22 mouse cellular contexts compared by ENCODE assay signal in the genomic region with DNA sequence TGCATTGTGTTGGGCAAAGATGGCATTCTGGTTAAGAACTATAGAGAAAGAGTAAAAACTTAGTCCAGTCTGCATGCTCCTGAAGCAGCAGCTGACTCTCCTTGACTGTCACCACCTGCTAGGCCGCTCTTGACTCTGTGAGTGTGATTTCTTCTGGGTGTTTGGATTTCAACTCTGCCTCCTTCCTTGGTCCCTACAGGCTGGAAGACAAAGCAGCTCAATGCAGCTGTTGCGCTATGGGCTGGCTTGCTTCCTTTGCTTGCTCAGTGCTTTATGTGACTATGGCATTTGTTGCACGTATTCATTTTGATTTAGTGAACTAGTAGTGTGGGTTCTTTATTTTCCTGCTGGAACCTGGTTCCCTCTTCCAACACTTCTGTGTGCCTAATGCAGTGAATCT. TPM values are rescaled to one million over a fixed set of nuclear protein-coding genes. Genes with fewer than 3 reads are reported as not detected.
A peak's percentile ranks its signal among the peaks of the same experiment; 100 is the strongest.
DNase-seq lines count a peak whose midpoint lies in the region; ATAC-seq and TF ChIP-seq lines count a peak whose summit lies in the region.
"Had no signal": no experiment of that assay in that cellular context is flagged by ENCODE, and none has a peak within 500 bp of the region (broad histone marks: within the 10 kb centered on the region; RNA-seq: fewer than 3 reads in every experiment).

No protein-coding gene starts in this region.

- no peak for TF ChIP-seq POLR2A in lung, adult 2 months (IDR thresholded peaks at IDR 0.05; ENCODE audit: borderline replicate concordance, extremely low read depth, low read depth, low read length)

- intact Hi-C loops in heart, postnatal 10 days (cut with DNase I), result no loop called here
- intact Hi-C loops in heart, postnatal 36 days (cut with DNase I), result no loop called here

- H3K4me3 ChIP-seq in lung, embryonic 14.5 days (ENCODE audit: low read depth, low read length), result no peak overlapping the region
- H3K4me3 ChIP-seq in lung, adult 2 months (replicated peaks; ENCODE audit: extremely low read depth, low read depth, low read length), result no peak overlapping the region
- H3K4me3 ChIP-seq: embryonic facial prominence, embryonic 13.5 days; forebrain, embryonic 13.5 days; heart, adult 2 months; heart, embryonic 15.5 days; hindbrain, embryonic 15.5 days had no signal

- H3K27me3 ChIP-seq in lung, embryonic 14.5 days (ENCODE audit: insufficient read depth, low read length), result no peaks in the 10 kb centered on the region
- H3K27me3 ChIP-seq: CH12.LX; embryonic facial prominence, embryonic 13.5 days; forebrain, embryonic 13.5 days; heart, embryonic 15.5 days; hindbrain, embryonic 15.5 days had no signal

- peak; percentile 74 for ATAC-seq in lung, embryonic 14.5 days (ENCODE audit: insufficient read depth)
- ATAC-seq in megakaryocyte-erythroid progenitor cell, adult 5-6 weeks (replicated peaks; ENCODE audit: low FRiP score, low TSS enrichment, poor library complexity, severe bottlenecking), result no peak
- ATAC-seq: activated CD4-positive, CD25-positive, alpha-beta regulatory T cell, adult 4 months; forebrain, embryonic 13.5 days; forebrain, postnatal 0 days; Patski had no signal

- no peaks in the 10 kb centered on the region for H3K9me3 ChIP-seq in lung, embryonic 14.5 days (ENCODE audit: low read depth, low read length)
- H3K9me3 ChIP-seq: embryonic facial prominence, embryonic 13.5 days; forebrain, embryonic 13.5 days; heart, embryonic 15.5 days; hindbrain, embryonic 15.5 days had no signal

- peak; percentile 5 to 8 for DNase-seq in heart, postnatal 10 days
- no peak for DNase-seq in heart, postnatal 36 days
- DNase-seq in lung, embryonic 14.5 days, result peak; percentile 46
- no peak for DNase-seq in lung, adult 2 months
- peak; percentile 5 for DNase-seq in lung, postnatal 10 days
- DNase-seq in lung, adult 18-20 months, result no peak
- peak; percentile 11 for DNase-seq in brain, adult 2 months (ENCODE audit: low read depth, low spot score)
- DNase-seq: adrenal gland, postnatal 14 days; cerebellum, adult 18-20 months; cerebellum, postnatal 14 days; forebrain, postnatal 0 days; gastrocnemius, postnatal 14 days; heart, adult 2 months had no signal

- no peak overlapping the region for H3K4me2 ChIP-seq in lung, embryonic 14.5 days
- H3K4me2 ChIP-seq: embryonic facial prominence, embryonic 13.5 days; forebrain, embryonic 13.5 days; heart, embryonic 11.5 days; heart, embryonic 15.5 days; hindbrain, embryonic 15.5 days had no signal

- no peak overlapping the region for H3K9ac ChIP-seq in lung, embryonic 14.5 days
- H3K9ac ChIP-seq: embryonic facial prominence, embryonic 13.5 days; forebrain, embryonic 13.5 days; forebrain, postnatal 0 days; heart, embryonic 15.5 days; hindbrain, embryonic 15.5 days had no signal

- 43% methylated on average over 3 of the region's 3 CpGs for WGBS in lung, embryonic 14.5 days
- WGBS in lung, adult 2 months, result 69% methylated on average over 3 of the region's 3 CpGs

- H3K36me3 ChIP-seq in lung, embryonic 14.5 days (ENCODE audit: insufficient read depth), result no peaks in the 10 kb centered on the region
- H3K36me3 ChIP-seq: embryonic facial prominence, embryonic 13.5 days; heart, embryonic 15.5 days; hindbrain, embryonic 15.5 days had no signal

- no peak overlapping the region for H3K27ac ChIP-seq in lung, embryonic 14.5 days (ENCODE audit: low read depth)
- H3K27ac ChIP-seq: embryonic facial prominence, embryonic 13.5 days; forebrain, embryonic 13.5 days; heart, adult 2 months; heart, embryonic 15.5 days; hindbrain, embryonic 15.5 days had no signal

- no peaks in the 10 kb centered on the region for H3K4me1 ChIP-seq in lung, embryonic 14.5 days (ENCODE audit: insufficient read depth)
- no peaks in the 10 kb centered on the region for H3K4me1 ChIP-seq in lung, adult 2 months (ENCODE audit: control insufficient read depth, insufficient read depth, low read length)
- H3K4me1 ChIP-seq: embryonic facial prominence, embryonic 13.5 days; forebrain, embryonic 13.5 days; heart, embryonic 15.5 days; hindbrain, embryonic 15.5 days had no signal

- TF ChIP-seq CTCF in lung, embryonic 14.5 days (IDR thresholded peaks at IDR 0.05; ENCODE audit: low read depth), result no peak
- no peak for TF ChIP-seq CTCF in lung, adult 2 months (IDR thresholded peaks at IDR 0.05; ENCODE audit: insufficient read depth, low read length)

RNA-seq across cellular contexts. Expression of a gene that starts 43.7 kb away (rescaled TPM):
- 1 to 10 TPM; 7.5 to 8.4 TPM for total RNA-seq in heart, postnatal 10 days (2021)
- total RNA-seq in heart, postnatal 36 days (2021), result 1 to 10 TPM; 5.1 to 5.3 TPM
- 4.9 and 5.7 TPM in 2 replicates for polyA plus RNA-seq in lung, embryonic 14.5 days (2014; fragmentation: Nextera tagmentation; extraction: Ambion mirVana)
- 9.8 and 13.6 TPM in 2 replicates for polyA plus RNA-seq in lung, adult 2 months (2012; rRNA removed)
- 80.7 and 87.3 TPM in 2 replicates for total RNA-seq in megakaryocyte-erythroid progenitor cell, adult 5-6 weeks (2014; fragmentation: Nextera tagmentation)
- 60.1 and 74.3 TPM in 2 replicates for total RNA-seq in megakaryocyte-erythroid progenitor cell, adult 5-6 weeks (2017)

Comparison
In these comparisons a context has a peak if more than half of its experiments do, and no peak if none do; other contexts are left out.
1. DNase-seq: peak in heart, postnatal 10 days (2 of 2), lung, embryonic 14.5 days (single experiment), lung, postnatal 10 days (single experiment) and brain, adult 2 months (single experiment); none in heart, postnatal 36 days (0 of 2), lung, adult 2 months (single experiment) and lung, adult 18-20 months (0 of 2).
2. RNA of a gene that starts 43.7 kb away (total RNA-seq): 60.1 to 87.3 TPM in megakaryocyte-erythroid progenitor cell, adult 5-6 weeks; 7.5 to 8.4 TPM in heart, postnatal 10 days and 5.1 to 5.3 TPM in heart, postnatal 36 days; every median in the first group is over 4 times any median in the second.